Mouse (Mus musculus) megakaryocyte, embryonic 14.5 days (primary cell): ENCODE data around the gene Sez6l.

ENCODE experiments used
- FLI1 ChIP-seq: IDR thresholded peaks from 2 replicates; pipeline ENCODE4 v1.6.1; 2012; ENCODE audit warnings: low read length, inconsistent platforms, mixed read lengths
- GATA1 ChIP-seq: IDR thresholded peaks from 3 replicates; pipeline ENCODE4 v1.6.1; 2012; ENCODE audit warnings: mixed read lengths, low read length, inconsistent platforms, borderline replicate concordance

DNA sequence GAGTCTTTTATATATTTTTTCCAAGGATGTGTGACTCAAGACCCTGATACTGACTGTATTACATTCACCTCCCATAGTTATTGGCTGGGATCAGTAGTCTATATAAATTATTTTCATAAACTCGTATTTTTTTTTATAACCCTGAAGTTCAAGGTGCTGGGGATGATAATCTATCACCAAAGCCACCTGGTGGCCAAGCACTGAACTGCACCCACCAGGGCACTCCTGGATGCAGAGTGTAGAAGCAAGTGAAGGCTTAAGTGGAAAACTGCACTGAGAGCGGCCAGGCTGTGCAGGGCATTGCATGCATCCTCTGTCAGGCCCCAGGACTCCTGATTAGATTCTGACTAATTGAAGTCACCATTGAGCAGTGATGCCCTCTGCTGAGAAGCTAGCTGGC lies 149.7 kb downstream of the Sez6l start:
- TF ChIP-seq GATA1 (no peak), FLI1 (no peak)
